Mouse (Mus musculus) liver, postnatal 0 days (tissue): ENCODE data around the gene Flcn. TPM values are rescaled to one million over a fixed set of nuclear protein-coding genes. Genes with fewer than 3 reads are reported as not detected.

Source experiments
- ATAC-seq: fragments of 200-750 bp; cut with Nextera tagmentation; 2 replicates; pipeline ENCODE4 v1.8.0; 2017; ENCODE audit warnings: mild to moderate bottlenecking, moderate library complexity
- DNase-seq: peaks from one replicate; pipeline ENCODE4 v3.0.0-alpha.2; 2016
- H3K27ac ChIP-seq: fragments of 300-500 bp; sonication (generic); 2 replicates; pipeline ENCODE4 v1.5.1; 2014; ENCODE audit warnings: antibody characterized with exemption, moderate library complexity, mild to moderate bottlenecking, low read depth
- H3K27me3 ChIP-seq: fragments of 300-500 bp; sonication (generic); 2 replicates; pipeline ENCODE4 v1.6.1; 2014; ENCODE audit warnings: low read length, control low read depth, mixed read lengths; ENCODE audit not compliant: insufficient read depth
- H3K36me3 ChIP-seq: fragments of 300-500 bp; sonication (generic); replicated peaks from 2 replicates; pipeline ENCODE4 v1.6.1; 2014; ENCODE audit warnings: mild to moderate bottlenecking, control low read depth, low read length, moderate library complexity, mixed read lengths; ENCODE audit not compliant: insufficient read depth
- H3K4me1 ChIP-seq: fragments of 300-500 bp; sonication (generic); 2 replicates; pipeline ENCODE4 v1.6.1; 2014; ENCODE audit warnings: antibody characterized with exemption, mild to moderate bottlenecking, control low read depth; ENCODE audit not compliant: insufficient read depth
- H3K4me2 ChIP-seq: fragments of 300-500 bp; sonication (generic); 2 replicates; pipeline ENCODE4 v1.6.1; 2014; ENCODE audit warnings: low read depth, mild to moderate bottlenecking, low read length, moderate library complexity, mixed read lengths
- H3K4me3 ChIP-seq: fragments of 300-500 bp; sonication (generic); 2 replicates; pipeline ENCODE4 v1.5.1; 2014; ENCODE audit warnings: low read depth, low read length
- H3K9ac ChIP-seq: fragments of 300-500 bp; sonication (generic); replicated peaks from 2 replicates; pipeline ENCODE4 v1.6.1; 2014; ENCODE audit warnings: mild to moderate bottlenecking, moderate library complexity
- H3K9me3 ChIP-seq: fragments of 300-500 bp; sonication (generic); 2 replicates; pipeline ENCODE4 v1.6.1; 2016; ENCODE audit warnings: mild to moderate bottlenecking, control low read depth, low read length, mixed read lengths
- CTCF ChIP-seq: sonication (generic); IDR thresholded peaks from 2 replicates; pipeline ENCODE4 v1.5.1; 2016; ENCODE audit warnings: antibody characterized with exemption, low read depth
- EP300 ChIP-seq: IDR thresholded peaks from 2 replicates; pipeline ENCODE4 v1.6.1; 2016; ENCODE audit warnings: antibody characterized with exemption, low read depth, mild to moderate bottlenecking
- WGBS: fragments of 180-500 bp; shearing (Covaris S2); extraction: QIAGEN DNeasy Blood & Tissue Kit; methylation state at CpG from one replicate; pipeline ENCODE4 v1.1.7; 2014; ENCODE audit not compliant: insufficient replicate concordance; 5-methylcytosine and 5-hydroxymethylcytosine counted together
- polyA plus RNA-seq: library from polyadenylated mRNA; unstranded; fragments of >200 nt; fragmentation: Nextera tagmentation; extraction: Ambion mirVana; gene quantifications from 2 replicates; pipeline ENCODE4 v1.2.1, GENCODE M21; 2015

Flcn gene
- polyA plus RNA-seq, 1 experiment from 2014 or later: 13.9 TPM

- TF ChIP-seq EP300: no peak
- TF ChIP-seq CTCF: no peak
- peaks cover 71% of the 10 kb centered on the region for H3K36me3 ChIP-seq
- no peak overlapping the region for H3K9ac ChIP-seq
- no peaks in the 10 kb centered on the region for H3K4me1 ChIP-seq
- 81% methylated on average over 4 of the region's 4 CpGs for WGBS
- no peak overlapping the region for H3K4me3 ChIP-seq
- H3K9me3 ChIP-seq: no peaks in the 10 kb centered on the region
- DNase-seq: no peak
- no peak overlapping the region for H3K4me2 ChIP-seq
- no peak for ATAC-seq
- no peak overlapping the region for H3K27ac ChIP-seq
- H3K27me3 ChIP-seq: no peaks in the 10 kb centered on the region
These were observed 53.5 kb downstream of the Flcn start for GRCm38 (mm10) chr11:59756351-59756750.

- Histone ChIP-seq H3K4me1 (no peaks in the 10 kb centered on the region), H3K9me3 (no peaks in the 10 kb centered on the region), H3K27ac (no peak overlapping the region), H3K9ac (no peak overlapping the region), H3K36me3 (peaks cover 67% of the 10 kb centered on the region), H3K27me3 (no peaks in the 10 kb centered on the region), H3K4me3 (no peak overlapping the region), H3K4me2 (no peak overlapping the region)
- WGBS: 77% methylated on average over 6 of the region's 6 CpGs
- no peak for DNase-seq
- no peak for ATAC-seq
- no peak for TF ChIP-seq EP300
- TF ChIP-seq CTCF: no peak
These were observed 55.3 kb downstream of the Flcn start for GRCm38 (mm10) chr11:59754504-59754903.

GRCm38 (mm10) chr11:59749050-59749449, 60.8 kb downstream of the Flcn start:
- Histone ChIP-seq H3K9ac (no peak overlapping the region), H3K9me3 (no peaks in the 10 kb centered on the region), H3K4me2 (no peak overlapping the region), H3K4me1 (no peaks in the 10 kb centered on the region), H3K27me3 (no peaks in the 10 kb centered on the region), H3K4me3 (no peak overlapping the region), H3K27ac (no peak overlapping the region), H3K36me3 (peaks cover 43% of the 10 kb centered on the region)
- no peak for DNase-seq
- 82% methylated on average over 3 of the region's 3 CpGs for WGBS
- no peak for TF ChIP-seq EP300
- no peak for TF ChIP-seq CTCF
- ATAC-seq: no peak

- Histone ChIP-seq H3K4me3 (no peak overlapping the region), H3K4me2 (no peak overlapping the region), H3K9me3 (no peaks in the 10 kb centered on the region), H3K36me3 (peaks cover 47% of the 10 kb centered on the region), H3K4me1 (no peaks in the 10 kb centered on the region), H3K27ac (no peak overlapping the region), H3K9ac (no peak overlapping the region), H3K27me3 (no peaks in the 10 kb centered on the region)
- TF ChIP-seq CTCF (peak; percentile 75), EP300 (no peak)
- WGBS: 81% methylated on average over 2 of the region's 2 CpGs
- no peak for ATAC-seq
- peak; percentile 58 for DNase-seq
These were observed 63.2 kb downstream of the Flcn start for GRCm38 (mm10) chr11:59746614-59747013.

GRCm38 (mm10) chr11:59745851-59746250, 64.0 kb downstream of the Flcn start:
- H3K27ac ChIP-seq: no peak overlapping the region
- H3K4me1 ChIP-seq: no peaks in the 10 kb centered on the region
- DNase-seq: no peak
- no peak for ATAC-seq
- peaks cover 50% of the 10 kb centered on the region for H3K36me3 ChIP-seq
- 59% methylated on average over 5 of the region's 5 CpGs for WGBS
- no peak overlapping the region for H3K4me2 ChIP-seq
- H3K4me3 ChIP-seq: no peak overlapping the region
- H3K9me3 ChIP-seq: no peaks in the 10 kb centered on the region
- no peak overlapping the region for H3K9ac ChIP-seq
- H3K27me3 ChIP-seq: no peaks in the 10 kb centered on the region
- TF ChIP-seq EP300 (no peak), CTCF (no peak)

GRCm38 (mm10) chr11:59744374-59744773, 65.4 kb downstream of the Flcn start:
- ATAC-seq: no peak
- H3K9me3 ChIP-seq: no peaks in the 10 kb centered on the region
- 89% methylated on average over 4 of the region's 4 CpGs for WGBS
- H3K4me1 ChIP-seq: no peaks in the 10 kb centered on the region
- no peak for DNase-seq
- TF ChIP-seq CTCF (no peak), EP300 (no peak)
- no peak overlapping the region for H3K9ac ChIP-seq
- H3K4me3 ChIP-seq: no peak overlapping the region
- no peaks in the 10 kb centered on the region for H3K27me3 ChIP-seq
- no peak overlapping the region for H3K27ac ChIP-seq
- no peak overlapping the region for H3K4me2 ChIP-seq
- peaks cover 45% of the 10 kb centered on the region for H3K36me3 ChIP-seq

- Histone ChIP-seq H3K4me3 (no peak overlapping the region), H3K27me3 (no peaks in the 10 kb centered on the region), H3K9me3 (no peaks in the 10 kb centered on the region), H3K4me2 (no peak overlapping the region), H3K4me1 (no peaks in the 10 kb centered on the region), H3K27ac (no peak overlapping the region), H3K9ac (no peak overlapping the region), H3K36me3 (peaks cover 39% of the 10 kb centered on the region)
- ATAC-seq: no peak
- TF ChIP-seq CTCF: no peak
- no peak for TF ChIP-seq EP300
- 91% methylated on average over 1 of the region's 1 CpGs for WGBS
- no peak for DNase-seq
These were observed 66.1 kb downstream of the Flcn start for GRCm38 (mm10) chr11:59743712-59744111.
